Mouse (Mus musculus) left cerebral cortex, postnatal 10 days (tissue): ENCODE results near the gene Neurl4. TPM values are rescaled to one million over a fixed set of nuclear protein-coding genes. Genes with fewer than 3 reads are reported as not detected.

Source experiments
- DNase-seq, 2 experiments: peaks; one replicate each; pipeline ENCODE4 v3.0.0; 2021 to 2022; ENCODE audit warnings: low spot score in 2 of 2, mixed read lengths in 1 of 2; ENCODE audit errors: extremely low spot score in 1 of 2
- intact Hi-C: fragments of 180-260 bp; cut with DNase I; formaldehyde crosslinking; loops from one replicate; pipeline ENCODE4 v1.15.1; 2025
- total RNA-seq, 2 experiments: library from RNA; stranded (reverse); gene quantifications; 2 replicates each; pipeline ENCODE4 v1.2.3; 2021

Neurl4 gene
- total RNA-seq, 2 experiments from 2014 or later, result 126 to 129 TPM

GRCm38 (mm10) chr11:69879711-69880110 lies 21.2 kb upstream of the Neurl4 start:
- DNase-seq, result no peak
- intact Hi-C loops, result loop anchor here (5.0 kb wide), 1 partner anchor 77 kb away; the partner anchor contains the start of gene Fgf11

GRCm38 (mm10) chr11:69880506-69880852 lies 20.4 kb upstream of the Neurl4 start:
- intact Hi-C loops, result no loop called here

GRCm38 (mm10) chr11:69880853-69881603 lies 19.8 kb upstream of the Neurl4 start, which contains the start of gene Kctd11:
TSS of gene Kctd11 (minus strand) at chr11:69881406.
- intact Hi-C loops, result no loop called here
- peak in 1 of 2 experiments; percentile 93 for DNase-seq

More at GRCm38 (mm10) chr11:69880506-69880852, 20.4 kb upstream of the Neurl4 start:
- DNase-seq, result peak in 1 of 2 experiments; percentile 82

GRCm38 (mm10) chr11:69881787-69882670 lies 18.8 kb upstream of the Neurl4 start:
- no peak for DNase-seq
- intact Hi-C loops, result no loop called here

- DNase-seq, result no peak
- intact Hi-C loops, result no loop called here
These were observed 17.8 kb upstream of the Neurl4 start for GRCm38 (mm10) chr11:69883066-69883465.

GRCm38 (mm10) chr11:69883527-69884151 lies 17.2 kb upstream of the Neurl4 start:
- intact Hi-C loops, result no loop called here
- DNase-seq, result no peak

GRCm38 (mm10) chr11:69884240-69884639 lies 16.6 kb upstream of the Neurl4 start:
- intact Hi-C loops, result no loop called here
- DNase-seq, result no peak

GRCm38 (mm10) chr11:69884663-69885062 lies 16.2 kb upstream of the Neurl4 start:
- no peak for DNase-seq
- intact Hi-C loops, result no loop called here

GRCm38 (mm10) chr11:69886907-69887635 lies 13.8 kb upstream of the Neurl4 start:
- intact Hi-C loops, result no loop called here
- DNase-seq, result no peak

GRCm38 (mm10) chr11:69891482-69891881 lies 9.4 kb upstream of the Neurl4 start:
- intact Hi-C loops, result no loop called here

GRCm38 (mm10) chr11:69894671-69895070 lies 6.2 kb upstream of the Neurl4 start:
- intact Hi-C loops, result no loop called here
- no peak for DNase-seq

More at GRCm38 (mm10) chr11:69891482-69891881, 9.4 kb upstream of the Neurl4 start:
- peak in 1 of 2 experiments; percentile 74 for DNase-seq

GRCm38 (mm10) chr11:69895291-69895690 lies 5.6 kb upstream of the Neurl4 start, which contains the start of gene Acap1:
TSS of gene Acap1 (minus strand) at chr11:69895539.
- intact Hi-C loops, result no loop called here
- DNase-seq, result no peak

GRCm38 (mm10) chr11:69899870-69900269 lies 1.0 kb upstream of the Neurl4 start:
- intact Hi-C loops, result no loop called here
- DNase-seq, result no peak

- peak; percentile 97 for DNase-seq
- intact Hi-C loops, result no loop called here
These were observed 554 bp downstream of the Neurl4 start for GRCm38 (mm10) chr11:69901406-69901846.

GRCm38 (mm10) chr11:69901993-69902392 lies 1.1 kb downstream of the Neurl4 start:
- intact Hi-C loops, result no loop called here
- DNase-seq, result no peak

- DNase-seq, result no peak
- intact Hi-C loops, result no loop called here
These were observed 2.1 kb downstream of the Neurl4 start for GRCm38 (mm10) chr11:69902972-69903371.

GRCm38 (mm10) chr11:69904311-69904710 lies 3.4 kb downstream of the Neurl4 start:
- no peak for DNase-seq
- intact Hi-C loops, result no loop called here

- intact Hi-C loops, result no loop called here
- no peak for DNase-seq
These were observed 7.8 kb downstream of the Neurl4 start for GRCm38 (mm10) chr11:69908645-69909044.
